Mouse (Mus musculus) megakaryocyte, embryonic 14.5 days (primary cell): ENCODE measurements at regions not wholly inside any gene's neighbourhood (a gene's known extent, or its start where the extent isn't known, plus 50 kb on each side); places are given as distances from the start of the nearest gene placed in this dataset.

Source experiments
- FLI1 ChIP-seq: IDR thresholded peaks from 2 replicates; pipeline ENCODE4 v1.6.1; 2012; ENCODE audit warnings: low read length, inconsistent platforms, mixed read lengths
- GATA1 ChIP-seq: IDR thresholded peaks from 3 replicates; pipeline ENCODE4 v1.6.1; 2012; ENCODE audit warnings: mixed read lengths, low read length, inconsistent platforms, borderline replicate concordance

- TF ChIP-seq GATA1, result no peak
- TF ChIP-seq FLI1, result no peak
Measured at GRCm38 (mm10) chr9:61173548-61173947, 198.6 kb upstream of the Tle3 start.
